Mouse (Mus musculus) urinary bladder, postnatal 10 days (tissue): ENCODE measurements around the gene Birc5.

Experiments used
- DNase-seq: peaks from one replicate; pipeline ENCODE4 v3.0.0; 2022; ENCODE audit warnings: low spot score

Birc5 gene

GRCm38 (mm10) chr11:117888168-117888852 lies 39.3 kb downstream of the Birc5 start:
- DNase-seq, result no peak

GRCm38 (mm10) chr11:117888853-117889822 lies 40.1 kb downstream of the Birc5 start:
- DNase-seq, result no peak

- DNase-seq, result no peak
Observed at GRCm38 (mm10) chr11:117889887-117890340, 40.9 kb downstream of the Birc5 start.

- DNase-seq, result no peak
Observed at GRCm38 (mm10) chr11:117890519-117891282, 41.6 kb downstream of the Birc5 start.

GRCm38 (mm10) chr11:117891581-117892175 lies 42.6 kb downstream of the Birc5 start:
- DNase-seq, result no peak

- no peak for DNase-seq
Observed at GRCm38 (mm10) chr11:117892199-117892598, 43.1 kb downstream of the Birc5 start.

- DNase-seq, result no peak
Observed at GRCm38 (mm10) chr11:117894676-117895075, 45.6 kb downstream of the Birc5 start.

- no peak for DNase-seq
Observed at GRCm38 (mm10) chr11:117896533-117896932, 47.5 kb downstream of the Birc5 start.

- DNase-seq, result no peak
Observed at GRCm38 (mm10) chr11:117902282-117902681, 53.2 kb downstream of the Birc5 start.

- DNase-seq, result no peak
Observed at GRCm38 (mm10) chr11:117904442-117904841, 55.4 kb downstream of the Birc5 start.
